Mouse (Mus musculus): ENCODE results near the gene Vash1.

DNA sequence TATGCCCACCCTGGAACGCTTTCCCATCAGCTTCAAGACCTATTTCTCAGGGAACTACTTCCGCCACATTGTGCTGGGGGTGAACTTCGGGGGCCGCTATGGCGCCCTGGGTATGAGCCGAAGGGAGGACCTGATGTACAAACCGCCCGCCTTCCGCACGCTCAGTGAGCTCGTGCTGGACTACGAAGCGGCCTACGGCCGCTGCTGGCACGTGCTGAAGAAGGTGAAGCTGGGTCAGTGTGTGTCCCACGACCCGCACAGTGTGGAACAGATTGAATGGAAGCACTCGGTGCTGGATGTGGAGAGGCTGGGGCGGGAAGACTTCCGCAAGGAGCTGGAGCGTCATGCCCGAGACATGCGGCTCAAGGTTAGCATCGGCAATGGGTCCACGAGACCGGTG, 10.4 kb downstream of the Vash1 start:
- TF ChIP-seq CTCF (IDR thresholded peaks at IDR 0.05; ENCODE audit: borderline replicate concordance, control insufficient read depth, extremely low read depth, insufficient read depth, low read length, poor library complexity) (no peak), POLR2A (IDR thresholded peaks at IDR 0.05; ENCODE audit: control insufficient read depth, extremely low read depth, insufficient read depth, low read length, poor library complexity) (no peak)
